Mouse (Mus musculus): ENCODE results near the gene Rpn1.
A peak's percentile ranks its signal among the peaks of the same experiment; 100 is the strongest.

GRCm38 (mm10) chr6:88053228-88054080 lies 30.8 kb upstream of the Rpn1 start:
- TF ChIP-seq CTCF (IDR thresholded peaks at IDR 0.05; ENCODE audit: low read depth): no peak
- TF ChIP-seq EP300 (IDR thresholded peaks at IDR 0.05; ENCODE audit: low read depth): peak; percentile 45; the same call in 1 of the 2 replicates
